Mouse (Mus musculus) intestine, embryonic 16.5 days (tissue): ENCODE data around the gene Irf8. TPM values are rescaled to one million over a fixed set of nuclear protein-coding genes. Genes with fewer than 3 reads are reported as not detected.

Experiments used
- ATAC-seq: fragments of 200-750 bp; cut with Nextera tagmentation; 2 replicates; pipeline ENCODE4 v1.8.0; 2017; ENCODE audit warnings: moderate TSS enrichment, moderate library complexity
- H3K27ac ChIP-seq: fragments of 300-500 bp; sonication (generic); 2 replicates; pipeline ENCODE4 v1.5.1; 2014; ENCODE audit warnings: mild to moderate bottlenecking, low read length
- H3K27me3 ChIP-seq: fragments of 300-500 bp; sonication (generic); replicated peaks from 2 replicates; pipeline ENCODE4 v1.6.1; 2014; ENCODE audit warnings: low read length, control low read depth, mixed read lengths; ENCODE audit not compliant: control insufficient read depth, insufficient read depth
- H3K36me3 ChIP-seq: fragments of 300-500 bp; sonication (generic); 2 replicates; pipeline ENCODE4 v1.6.1; 2014; ENCODE audit warnings: low read length, control low read depth; ENCODE audit not compliant: control insufficient read depth, insufficient read depth
- H3K4me1 ChIP-seq: fragments of 300-500 bp; sonication (generic); 2 replicates; pipeline ENCODE4 v1.6.1; 2014; ENCODE audit warnings: low read length, control low read depth, mixed read lengths; ENCODE audit not compliant: control insufficient read depth, insufficient read depth
- H3K4me2 ChIP-seq: fragments of 300-500 bp; sonication (generic); 2 replicates; pipeline ENCODE4 v1.6.1; 2014; ENCODE audit warnings: low read depth, low read length, control low read depth
- H3K4me3 ChIP-seq: fragments of 300-500 bp; sonication (generic); 2 replicates; pipeline ENCODE4 v1.5.1; 2014; ENCODE audit warnings: mild to moderate bottlenecking, low read length
- H3K9ac ChIP-seq: fragments of 300-500 bp; sonication (generic); 2 replicates; pipeline ENCODE4 v1.6.1; 2014; ENCODE audit warnings: low read depth, low read length
- H3K9me3 ChIP-seq: fragments of 300-500 bp; sonication (generic); 2 replicates; pipeline ENCODE4 v1.6.1; 2016; ENCODE audit warnings: low read length, control low read depth; ENCODE audit not compliant: control insufficient read depth
- WGBS: fragments of 180-500 bp; shearing (Covaris S2); extraction: QIAGEN DNeasy Blood & Tissue Kit; methylation state at CpG from one replicate; pipeline ENCODE4 v1.1.7; 2014; 5-methylcytosine and 5-hydroxymethylcytosine counted together
- polyA plus RNA-seq: library from polyadenylated mRNA; unstranded; fragments of >200 nt; fragmentation: Nextera tagmentation; extraction: Ambion mirVana; gene quantifications from 2 replicates; pipeline ENCODE4 v1.2.1, GENCODE M21; 2015

The Irf8 gene
- polyA plus RNA-seq, 1 experiment from 2014 or later, result 55.6 TPM

- Histone ChIP-seq H3K4me1 (peaks cover 28% of the 10 kb centered on the region), H3K36me3 (no peaks in the 10 kb centered on the region), H3K27ac (peak overlapping the region; percentile 88), H3K4me2 (peak overlapping the region; percentile 26; the same call in 1 of the 2 replicates), H3K27me3 (no peaks in the 10 kb centered on the region), H3K9ac (peak overlapping the region; percentile 56), H3K4me3 (no peak overlapping the region), H3K9me3 (no peaks in the 10 kb centered on the region)
- WGBS, result 62% methylated on average over 21 of the region's 21 CpGs
- ATAC-seq, result peak; percentile 13
Measured at GRCm38 (mm10) chr8:120751226-120752081, 15.3 kb downstream of the Irf8 start.

- Histone ChIP-seq H3K36me3 (no peaks in the 10 kb centered on the region), H3K4me2 (peak overlapping the region; percentile 26; the same call in 1 of the 2 replicates), H3K27me3 (no peaks in the 10 kb centered on the region), H3K4me1 (peaks cover 28% of the 10 kb centered on the region), H3K9me3 (no peaks in the 10 kb centered on the region), H3K27ac (peak overlapping the region; percentile 88), H3K9ac (peak overlapping the region; percentile 56), H3K4me3 (no peak overlapping the region)
- peak; percentile 85 for ATAC-seq
- 4% methylated on average over 12 of the region's 12 CpGs for WGBS
Measured at GRCm38 (mm10) chr8:120752082-120752452, 15.9 kb downstream of the Irf8 start.

- Histone ChIP-seq H3K9ac (no peak overlapping the region), H3K36me3 (no peaks in the 10 kb centered on the region), H3K27ac (no peak overlapping the region), H3K27me3 (no peaks in the 10 kb centered on the region), H3K4me1 (peaks cover 28% of the 10 kb centered on the region), H3K9me3 (no peaks in the 10 kb centered on the region), H3K4me3 (no peak overlapping the region), H3K4me2 (no peak overlapping the region)
- no peak for ATAC-seq
- WGBS, result 95% methylated on average over 22 of the region's 22 CpGs
Measured at GRCm38 (mm10) chr8:120753476-120753875, 17.3 kb downstream of the Irf8 start.

- peaks cover 26% of the 10 kb centered on the region for H3K4me1 ChIP-seq
- no peaks in the 10 kb centered on the region for H3K9me3 ChIP-seq
- no peak overlapping the region for H3K4me3 ChIP-seq
- H3K27me3 ChIP-seq, result no peaks in the 10 kb centered on the region
- no peak overlapping the region for H3K27ac ChIP-seq
- 50% methylated on average over 19 of the region's 19 CpGs for WGBS
- no peak for ATAC-seq
- 0 out of 2 replicates have a peak overlapping the region, but pooled peaks have one; percentile 24 for H3K9ac ChIP-seq
- H3K4me2 ChIP-seq, result no peak overlapping the region
- no peaks in the 10 kb centered on the region for H3K36me3 ChIP-seq
Measured at GRCm38 (mm10) chr8:120755306-120756297, 19.4 kb downstream of the Irf8 start.

GRCm38 (mm10) chr8:120758005-120758404 is 21.8 kb downstream of the Irf8 start:
- Histone ChIP-seq H3K27me3 (no peaks in the 10 kb centered on the region), H3K36me3 (no peaks in the 10 kb centered on the region), H3K4me3 (no peak overlapping the region), H3K9ac (no peak overlapping the region), H3K9me3 (no peaks in the 10 kb centered on the region), H3K4me1 (peaks cover 6% of the 10 kb centered on the region), H3K4me2 (no peak overlapping the region), H3K27ac (no peak overlapping the region)
- no peak for ATAC-seq
- 65% methylated on average over 4 of the region's 4 CpGs for WGBS

GRCm38 (mm10) chr8:120759847-120760246 is 23.7 kb downstream of the Irf8 start:
- ATAC-seq, result no peak
- H3K27me3 ChIP-seq, result no peaks in the 10 kb centered on the region
- no peak overlapping the region for H3K4me2 ChIP-seq
- H3K4me1 ChIP-seq, result peaks cover 6% of the 10 kb centered on the region
- no peak overlapping the region for H3K27ac ChIP-seq
- no peaks in the 10 kb centered on the region for H3K36me3 ChIP-seq
- no peak overlapping the region for H3K9ac ChIP-seq
- H3K4me3 ChIP-seq, result no peak overlapping the region
- H3K9me3 ChIP-seq, result no peaks in the 10 kb centered on the region
- WGBS, result 84% methylated on average over 6 of the region's 6 CpGs

- Histone ChIP-seq H3K4me1 (peaks cover 5% of the 10 kb centered on the region), H3K27me3 (no peaks in the 10 kb centered on the region), H3K4me3 (no peak overlapping the region), H3K9ac (no peak overlapping the region), H3K4me2 (no peak overlapping the region), H3K36me3 (no peaks in the 10 kb centered on the region), H3K9me3 (no peaks in the 10 kb centered on the region), H3K27ac (no peak overlapping the region)
- WGBS, result 84% methylated on average over 19 of the region's 19 CpGs
- no peak for ATAC-seq
Measured at GRCm38 (mm10) chr8:120760341-120761215, 24.4 kb downstream of the Irf8 start.

GRCm38 (mm10) chr8:120763267-120763666 is 27.1 kb downstream of the Irf8 start:
- no peak overlapping the region for H3K4me3 ChIP-seq
- no peak overlapping the region for H3K4me2 ChIP-seq
- no peaks in the 10 kb centered on the region for H3K27me3 ChIP-seq
- H3K9ac ChIP-seq, result no peak overlapping the region
- H3K9me3 ChIP-seq, result no peaks in the 10 kb centered on the region
- H3K36me3 ChIP-seq, result no peaks in the 10 kb centered on the region
- no peak for ATAC-seq
- H3K4me1 ChIP-seq, result peaks cover under 1% of the 10 kb centered on the region; the same call in 1 of the 2 replicates
- H3K27ac ChIP-seq, result no peak overlapping the region
- WGBS, result 54% methylated on average over 5 of the region's 5 CpGs
